ENCODE assay signal across 8 mouse cellular contexts in genomic region chr13:12340183-12340975, GRCm38 (mm10). TPM values are rescaled to one million over a fixed set of nuclear protein-coding genes. Genes with fewer than 3 reads are reported as not detected.
DNase-seq lines count a peak whose midpoint lies in the region; ATAC-seq lines count a peak whose summit lies in the region.

Gene Actn2, minus strand, starts transcription at chr13:12340760.

- H3K27me3 ChIP-seq in hindbrain, embryonic 12.5 days, result no peaks in the 10 kb centered on the region; the same call in 1 of the 2 replicates
- no peaks in the 10 kb centered on the region; the same call in 1 of the 2 replicates for H3K27me3 ChIP-seq in lung, embryonic 16.5 days (ENCODE audit: control insufficient read depth, insufficient read depth, low read depth, low read length)

- WGBS in hindbrain, embryonic 12.5 days, result under 1% methylated on average over 43 of the region's 43 CpGs
- under 1% methylated on average over 43 of the region's 43 CpGs for WGBS in lung, embryonic 16.5 days

- H3K9me3 ChIP-seq in hindbrain, embryonic 12.5 days (replicated peaks), result no peaks in the 10 kb centered on the region
- H3K9me3 ChIP-seq in lung, embryonic 16.5 days (ENCODE audit: control insufficient read depth, low read length), result no peaks in the 10 kb centered on the region

- no peak within 1 kb of the TSS for H3K27ac ChIP-seq in hindbrain, embryonic 12.5 days
- H3K27ac ChIP-seq in lung, embryonic 16.5 days (ENCODE audit: low read length), result no peak within 1 kb of the TSS

- no peaks in the 10 kb centered on the region for H3K36me3 ChIP-seq in hindbrain, embryonic 12.5 days
- no peaks in the 10 kb centered on the region for H3K36me3 ChIP-seq in lung, embryonic 16.5 days (ENCODE audit: control insufficient read depth, insufficient read depth, low read length)

- peaks cover 4% of the 10 kb centered on the region for H3K4me1 ChIP-seq in hindbrain, embryonic 12.5 days
- H3K4me1 ChIP-seq in lung, embryonic 16.5 days (replicated peaks; ENCODE audit: control insufficient read depth, insufficient read depth, low read length), result peaks cover 3% of the 10 kb centered on the region; the same call in 1 of the 2 replicates

- peak within 1 kb of the TSS; percentile 68 for H3K9ac ChIP-seq in hindbrain, embryonic 12.5 days
- peak within 1 kb of the TSS; percentile 43 for H3K9ac ChIP-seq in lung, embryonic 16.5 days (ENCODE audit: low read length)

- peak within 1 kb of the TSS; percentile 91 for H3K4me2 ChIP-seq in hindbrain, embryonic 12.5 days (replicated peaks)
- H3K4me2 ChIP-seq in lung, embryonic 16.5 days (ENCODE audit: low read depth, low read length), result peak within 1 kb of the TSS; percentile 55

- DNase-seq in T-cell, adult 2 months (ENCODE audit: low spot score), result peak; percentile 83
- peak; percentile 75 to 85 for DNase-seq in cerebellum, postnatal 25 days
- DNase-seq in frontal cortex, postnatal 36 days (ENCODE audit: low spot score in 2 of 2), result peak; percentile 66 to 73
- peak; percentile 72 to 74 for DNase-seq in layer of hippocampus, postnatal 14 days (ENCODE audit: low spot score in 2 of 2)
- peak; percentile 36 for DNase-seq in ovary, postnatal 10 days (ENCODE audit: low spot score)
- DNase-seq in thymus, postnatal 0 days (ENCODE audit: low spot score), result peak; percentile 81

- peak; percentile 99 for ATAC-seq in hindbrain, embryonic 12.5 days (ENCODE audit: low FRiP score)
- ATAC-seq in lung, embryonic 16.5 days (ENCODE audit: low read depth), result peak; percentile 96

- peak within 1 kb of the TSS; percentile 43 for H3K4me3 ChIP-seq in hindbrain, embryonic 12.5 days
- H3K4me3 ChIP-seq in lung, embryonic 16.5 days (ENCODE audit: low read length), result peak within 1 kb of the TSS; percentile 21

RNA-seq across cellular contexts. Expression of gene Actn2, which starts in this region (rescaled TPM):
- polyA plus RNA-seq in hindbrain, embryonic 12.5 days (2016; fragmentation: Nextera tagmentation; extraction: Ambion mirVana), result 6.2 and 26.2 TPM in 2 replicates
- 10 to 100 TPM; 21.8 to 23.3 TPM for total RNA-seq in layer of hippocampus, postnatal 14 days (2021)
- polyA plus RNA-seq in lung, embryonic 16.5 days (2015; fragmentation: Nextera tagmentation; extraction: Ambion mirVana), result 42.4 and 53.1 TPM in 2 replicates
- 7.7 and 9.5 TPM in 2 replicates for polyA plus RNA-seq in thymus, postnatal 0 days (2015; fragmentation: Nextera tagmentation; extraction: Ambion mirVana)
